In genomic region chr4:41726826-41727621, GRCm38 (mm10) we compare ENCODE assay signal across 23 mouse cellular contexts. TPM values are rescaled to one million over a fixed set of nuclear protein-coding genes. Genes with fewer than 3 reads are reported as not detected.
DNase-seq lines count a peak whose midpoint lies in the region; ATAC-seq and TF ChIP-seq lines count a peak whose summit lies in the region.
"Had no signal": no experiment of that assay in that cellular context is flagged by ENCODE, and none has a peak within 500 bp of the region (broad histone marks: within the 10 kb centered on the region; RNA-seq: fewer than 3 reads in every experiment).

No protein-coding gene starts in this region.

- WGBS in neural tube, embryonic 11.5 days = 12% methylated on average over 20 of the region's 20 CpGs
- 2% methylated on average over 20 of the region's 20 CpGs for WGBS in forebrain, embryonic 14.5 days
- 12% methylated on average over 20 of the region's 20 CpGs for WGBS in hindbrain, postnatal 0 days

- no peak overlapping the region for H3K4me3 ChIP-seq in neural tube, embryonic 11.5 days (ENCODE audit: low read depth, low read length)
- H3K4me3 ChIP-seq in forebrain, embryonic 14.5 days (ENCODE audit: low read depth, low read length) = no peak overlapping the region
- no peak overlapping the region for H3K4me3 ChIP-seq in hindbrain, postnatal 0 days (ENCODE audit: low read length)
- H3K4me3 ChIP-seq: erythroblast, embryonic 14.5 days; stomach, embryonic 15.5 days had no signal

- intact Hi-C loops in left cerebral cortex, postnatal 4 days (cut with DNase I) = no loop called here

- peaks cover 65% of the 10 kb centered on the region for H3K27me3 ChIP-seq in neural tube, embryonic 11.5 days (ENCODE audit: control insufficient read depth, insufficient read depth, low read length)
- H3K27me3 ChIP-seq in forebrain, embryonic 14.5 days (replicated peaks; ENCODE audit: control insufficient read depth, insufficient read depth, low read length) = peaks cover 52% of the 10 kb centered on the region
- H3K27me3 ChIP-seq in hindbrain, postnatal 0 days (ENCODE audit: insufficient read depth, low read length) = peaks cover 42% of the 10 kb centered on the region

- H3K9me3 ChIP-seq in neural tube, embryonic 11.5 days (ENCODE audit: control insufficient read depth, low read length) = no peaks in the 10 kb centered on the region
- no peaks in the 10 kb centered on the region for H3K9me3 ChIP-seq in forebrain, embryonic 14.5 days (replicated peaks; ENCODE audit: control insufficient read depth, low read length)
- no peaks in the 10 kb centered on the region for H3K9me3 ChIP-seq in hindbrain, postnatal 0 days (ENCODE audit: low read length)
- H3K9me3 ChIP-seq: stomach, embryonic 15.5 days had no signal

- peak; percentile 78 for DNase-seq in neural tube, embryonic 11.5 days (ENCODE audit: low spot score)
- DNase-seq in neural tube, embryonic 10.5 days (ENCODE audit: extremely low spot score, low spot score) = no peak
- peak; percentile 65 for DNase-seq in forebrain, embryonic 14.5 days (ENCODE audit: low spot score)
- DNase-seq in hindbrain, postnatal 0 days (ENCODE audit: low spot score) = no peak
- no peak for DNase-seq in left cerebral cortex, postnatal 4 days
- no peak for DNase-seq in layer of hippocampus, postnatal 10 days (ENCODE audit: low spot score in 2 of 2)
- DNase-seq: adrenal gland, adult 8-10 months; cerebellum, adult 9-10 months; kidney, postnatal 10 days; lung, adult 2 months; spleen, adult 18-20 months had no signal

- no peak overlapping the region for H3K27ac ChIP-seq in neural tube, embryonic 11.5 days (ENCODE audit: low read depth, low read length)
- peak overlapping the region; percentile 49; the same call in 1 of the 2 replicates for H3K27ac ChIP-seq in forebrain, embryonic 14.5 days (ENCODE audit: low read depth, low read length)
- no peak overlapping the region for H3K27ac ChIP-seq in hindbrain, postnatal 0 days
- H3K27ac ChIP-seq: stomach, embryonic 15.5 days had no signal

- peak; percentile 69; the same call in 1 of the 2 replicates for ATAC-seq in neural tube, embryonic 11.5 days (ENCODE audit: insufficient read depth, low FRiP score, low TSS enrichment)
- ATAC-seq in forebrain, embryonic 14.5 days = peak; percentile 38; the same call in 1 of the 2 replicates
- no peak for ATAC-seq in hindbrain, postnatal 0 days
- no peak for ATAC-seq in megakaryocyte-erythroid progenitor cell, adult 5-6 weeks (replicated peaks; ENCODE audit: low FRiP score, low TSS enrichment, poor library complexity, severe bottlenecking)
- ATAC-seq: CD4-positive, CD25-positive, alpha-beta regulatory T cell, adult 4 months; intestine, embryonic 16.5 days had no signal

- H3K4me1 ChIP-seq in neural tube, embryonic 11.5 days (ENCODE audit: control insufficient read depth, insufficient read depth, low read length) = peaks cover 13% of the 10 kb centered on the region; the same call in 1 of the 2 replicates
- H3K4me1 ChIP-seq in forebrain, embryonic 14.5 days (ENCODE audit: control insufficient read depth, insufficient read depth, low read length) = peaks cover 24% of the 10 kb centered on the region
- peaks cover 10% of the 10 kb centered on the region; the same call in 1 of the 2 replicates for H3K4me1 ChIP-seq in hindbrain, postnatal 0 days (ENCODE audit: insufficient read depth, low read length)

- no peaks in the 10 kb centered on the region for H3K36me3 ChIP-seq in neural tube, embryonic 11.5 days (ENCODE audit: control insufficient read depth, insufficient read depth, low read length)
- no peaks in the 10 kb centered on the region for H3K36me3 ChIP-seq in forebrain, embryonic 14.5 days (ENCODE audit: control insufficient read depth, insufficient read depth, low read length)
- no peaks in the 10 kb centered on the region for H3K36me3 ChIP-seq in hindbrain, postnatal 0 days (ENCODE audit: insufficient read depth, low read length)
- H3K36me3 ChIP-seq: stomach, embryonic 15.5 days had no signal

- peak overlapping the region; percentile 29 for H3K9ac ChIP-seq in neural tube, embryonic 11.5 days (ENCODE audit: low read length)
- H3K9ac ChIP-seq in forebrain, embryonic 14.5 days (ENCODE audit: low read length) = peak overlapping the region; percentile 26; the same call in 1 of the 2 replicates
- no peak overlapping the region for H3K9ac ChIP-seq in hindbrain, postnatal 0 days (replicated peaks; ENCODE audit: low read length)

- peak overlapping the region; percentile 22 for H3K4me2 ChIP-seq in neural tube, embryonic 11.5 days (ENCODE audit: low read depth)
- peak overlapping the region; percentile 34 for H3K4me2 ChIP-seq in forebrain, embryonic 14.5 days (ENCODE audit: low read length)
- 0 out of 2 replicates have a peak overlapping the region, but pooled peaks have one; percentile 19 for H3K4me2 ChIP-seq in hindbrain, postnatal 0 days (ENCODE audit: low read depth, low read length)

- TF ChIP-seq CTCF in hindbrain, postnatal 0 days (IDR thresholded peaks at IDR 0.05; ENCODE audit: low read depth) = no peak

RNA-seq across cellular contexts. Expression of gene Arid3c, which starts 3.9 kb away (rescaled TPM):
- 1.2 and 2.0 TPM in 2 replicates for polyA plus RNA-seq in neural tube, embryonic 11.5 days (2014; fragmentation: Nextera tagmentation; extraction: Ambion mirVana)
- 0.12 and 0.15 TPM in 2 replicates for polyA plus RNA-seq in forebrain, embryonic 14.5 days (2014; fragmentation: Nextera tagmentation; extraction: Ambion mirVana)
- 0.22 and 2.1 TPM in 2 replicates for total RNA-seq in hindbrain, postnatal 0 days (2014; rRNA removed)
- polyA plus RNA-seq in hindbrain, postnatal 0 days (2015; fragmentation: Nextera tagmentation; extraction: Ambion mirVana) = 0.68 and 0.99 TPM in 2 replicates
- total RNA-seq in left cerebral cortex, postnatal 4 days (2021) = under 1 TPM; 0.22 to 0.26 TPM
- total RNA-seq in layer of hippocampus, postnatal 10 days (2021) = not detected
- total RNA-seq in megakaryocyte-erythroid progenitor cell, adult 5-6 weeks (2014; fragmentation: Nextera tagmentation) = not detected in 2 replicates
- total RNA-seq in megakaryocyte-erythroid progenitor cell, adult 5-6 weeks (2017) = not detected in 2 replicates
- total RNA-seq: adrenal gland, adult 8-10 months; gastrocnemius, adult 8-10 months; heart, postnatal 25 days; layer of hippocampus, adult 8-10 months; liver, adult 2 months; MEL had no signal
- polyA plus RNA-seq: CD4-positive, CD25-positive, alpha-beta regulatory T cell, adult 4 months; erythroblast, embryonic 14.5 days; heart, embryonic 11.5 days; intestine, embryonic 16.5 days; liver, adult 2 months; lung, adult 2 months; stomach, embryonic 15.5 days; thymus, postnatal 0 days had no signal

RNA-seq across cellular contexts. Expression of gene Dctn3, which starts 4.1 kb away (rescaled TPM):
- 171 and 180 TPM in 2 replicates for polyA plus RNA-seq in neural tube, embryonic 11.5 days (2014; fragmentation: Nextera tagmentation; extraction: Ambion mirVana)
- 301 and 330 TPM in 2 replicates for polyA plus RNA-seq in forebrain, embryonic 14.5 days (2014; fragmentation: Nextera tagmentation; extraction: Ambion mirVana)
- total RNA-seq in hindbrain, postnatal 0 days (2014; rRNA removed) = 145 and 147 TPM in 2 replicates
- 306 and 316 TPM in 2 replicates for polyA plus RNA-seq in hindbrain, postnatal 0 days (2015; fragmentation: Nextera tagmentation; extraction: Ambion mirVana)
- total RNA-seq in left cerebral cortex, postnatal 4 days (2021) = 100 to 1,000 TPM; 161 to 166 TPM
- 100 to 1,000 TPM; 142 to 158 TPM for total RNA-seq in layer of hippocampus, postnatal 10 days (2021)
- 63.4 and 81.2 TPM in 2 replicates for total RNA-seq in megakaryocyte-erythroid progenitor cell, adult 5-6 weeks (2014; fragmentation: Nextera tagmentation)
- total RNA-seq in megakaryocyte-erythroid progenitor cell, adult 5-6 weeks (2017) = 50.6 and 80.7 TPM in 2 replicates

RNA-seq across cellular contexts. Expression of gene Rpp25l, which starts 13.7 kb away (rescaled TPM):
- 80.4 and 81.2 TPM in 2 replicates for polyA plus RNA-seq in neural tube, embryonic 11.5 days (2014; fragmentation: Nextera tagmentation; extraction: Ambion mirVana)
- polyA plus RNA-seq in forebrain, embryonic 14.5 days (2014; fragmentation: Nextera tagmentation; extraction: Ambion mirVana) = 72.2 and 83.3 TPM in 2 replicates
- 35.0 and 42.2 TPM in 2 replicates for total RNA-seq in hindbrain, postnatal 0 days (2014; rRNA removed)
- 47.3 and 48.3 TPM in 2 replicates for polyA plus RNA-seq in hindbrain, postnatal 0 days (2015; fragmentation: Nextera tagmentation; extraction: Ambion mirVana)
- total RNA-seq in left cerebral cortex, postnatal 4 days (2021) = 10 to 100 TPM; 32.2 to 34.5 TPM
- 10 to 100 TPM; 27.7 to 34.4 TPM for total RNA-seq in layer of hippocampus, postnatal 10 days (2021)
- total RNA-seq in megakaryocyte-erythroid progenitor cell, adult 5-6 weeks (2014; fragmentation: Nextera tagmentation) = 37.5 and 44.7 TPM in 2 replicates
- total RNA-seq in megakaryocyte-erythroid progenitor cell, adult 5-6 weeks (2017) = 33.5 and 38.9 TPM in 2 replicates

RNA-seq across cellular contexts. Expression of gene Il11ra1, which starts 27.2 kb away (rescaled TPM):
- polyA plus RNA-seq in neural tube, embryonic 11.5 days (2014; fragmentation: Nextera tagmentation; extraction: Ambion mirVana) = 65.9 and 82.1 TPM in 2 replicates
- polyA plus RNA-seq in forebrain, embryonic 14.5 days (2014; fragmentation: Nextera tagmentation; extraction: Ambion mirVana) = 23.9 and 24.3 TPM in 2 replicates
- total RNA-seq in hindbrain, postnatal 0 days (2014; rRNA removed) = 24.4 and 41.9 TPM in 2 replicates
- 47.4 and 49.8 TPM in 2 replicates for polyA plus RNA-seq in hindbrain, postnatal 0 days (2015; fragmentation: Nextera tagmentation; extraction: Ambion mirVana)
- total RNA-seq in left cerebral cortex, postnatal 4 days (2021) = 10 to 100 TPM; 17.8 to 20.7 TPM
- total RNA-seq in layer of hippocampus, postnatal 10 days (2021) = 10 to 100 TPM; 23.2 to 24.5 TPM
- total RNA-seq in megakaryocyte-erythroid progenitor cell, adult 5-6 weeks (2014; fragmentation: Nextera tagmentation) = 21.5 and 39.9 TPM in 2 replicates
- total RNA-seq in megakaryocyte-erythroid progenitor cell, adult 5-6 weeks (2017) = 36.0 and 45.3 TPM in 2 replicates

RNA-seq across cellular contexts. Expression of gene Galt, which starts 28.0 kb away (rescaled TPM):
- polyA plus RNA-seq in neural tube, embryonic 11.5 days (2014; fragmentation: Nextera tagmentation; extraction: Ambion mirVana) = 22.7 and 25.3 TPM in 2 replicates
- 23.4 and 25.2 TPM in 2 replicates for polyA plus RNA-seq in forebrain, embryonic 14.5 days (2014; fragmentation: Nextera tagmentation; extraction: Ambion mirVana)
- 77.6 and 87.8 TPM in 2 replicates for total RNA-seq in hindbrain, postnatal 0 days (2014; rRNA removed)
- polyA plus RNA-seq in hindbrain, postnatal 0 days (2015; fragmentation: Nextera tagmentation; extraction: Ambion mirVana) = 55.5 and 55.9 TPM in 2 replicates
- total RNA-seq in left cerebral cortex, postnatal 4 days (2021) = 10 to 100 TPM; 52.7 to 54.4 TPM
- total RNA-seq in layer of hippocampus, postnatal 10 days (2021) = 10 to 100 TPM; 49.0 to 51.1 TPM
- 37.9 and 50.1 TPM in 2 replicates for total RNA-seq in megakaryocyte-erythroid progenitor cell, adult 5-6 weeks (2014; fragmentation: Nextera tagmentation)
- 28.0 and 31.0 TPM in 2 replicates for total RNA-seq in megakaryocyte-erythroid progenitor cell, adult 5-6 weeks (2017)

Comparison
In these comparisons a context has a peak if more than half of its experiments do, and no peak if none do; other contexts are left out.
1. DNase-seq: peak in neural tube, embryonic 11.5 days (single experiment) and forebrain, embryonic 14.5 days (single experiment); none in neural tube, embryonic 10.5 days (single experiment), hindbrain, postnatal 0 days (single experiment), left cerebral cortex, postnatal 4 days (single experiment) and layer of hippocampus, postnatal 10 days (0 of 2).
2. ATAC-seq: peak in neural tube, embryonic 11.5 days (single experiment) and forebrain, embryonic 14.5 days (single experiment); none in hindbrain, postnatal 0 days (single experiment) and megakaryocyte-erythroid progenitor cell, adult 5-6 weeks (single experiment).
3. Peak in every context shown above with its lines, with median percentiles within 50 percentile points of each other: H3K4me2 ChIP-seq.